Mouse (Mus musculus) cerebellum, adult (tissue): ENCODE results near the gene Coro7.

Experiments used
- ATAC-seq: cut with Nextera tagmentation; 2 replicates; pipeline ENCODE4 v1.9.2; 2017; ENCODE audit warnings: mild to moderate bottlenecking, moderate library complexity, mixed read lengths; ENCODE audit not compliant: insufficient number of reproducible peaks, low FRiP score, low TSS enrichment

Coro7 gene

GRCm38 (mm10) chr16:4627105-4627504 is 52.5 kb downstream of the Coro7 start:
- ATAC-seq = no peak

- ATAC-seq = peak; percentile 77
Observed at GRCm38 (mm10) chr16:4624481-4625110, 55.0 kb downstream of the Coro7 start, which contains the start of gene Pam16. Gene Pam16 (minus strand): TSS chr16:4624988.

- ATAC-seq = no peak
Observed at GRCm38 (mm10) chr16:4624074-4624473, 55.5 kb downstream of the Coro7 start.

- no peak for ATAC-seq
Observed at GRCm38 (mm10) chr16:4616829-4617228, 62.7 kb downstream of the Coro7 start.

- no peak for ATAC-seq
Observed at GRCm38 (mm10) chr16:4615297-4615696, 64.3 kb downstream of the Coro7 start.

GRCm38 (mm10) chr16:4614639-4615038 is 64.9 kb downstream of the Coro7 start:
- ATAC-seq = no peak

GRCm38 (mm10) chr16:4613736-4614135 is 65.8 kb downstream of the Coro7 start:
- no peak for ATAC-seq

- no peak for ATAC-seq
Observed at GRCm38 (mm10) chr16:4611676-4612075, 67.9 kb downstream of the Coro7 start.

- ATAC-seq = no peak
Observed at GRCm38 (mm10) chr16:4611193-4611592, 68.4 kb downstream of the Coro7 start.

GRCm38 (mm10) chr16:4608532-4609059 is 71.0 kb downstream of the Coro7 start:
- no peak for ATAC-seq

GRCm38 (mm10) chr16:4607818-4608531 is 71.6 kb downstream of the Coro7 start:
- ATAC-seq = peak; percentile 54; the same call in 1 of the 2 replicates

- ATAC-seq = 0 out of 2 replicates have a peak, but pooled peaks have one; percentile 7
Observed at GRCm38 (mm10) chr16:4606431-4607084, 73.0 kb downstream of the Coro7 start.

GRCm38 (mm10) chr16:4605514-4606131 is 74.0 kb downstream of the Coro7 start:
- no peak for ATAC-seq

- ATAC-seq = no peak
Observed at GRCm38 (mm10) chr16:4604293-4604837, 75.2 kb downstream of the Coro7 start.

GRCm38 (mm10) chr16:4603453-4603837 is 76.1 kb downstream of the Coro7 start:
- no peak for ATAC-seq

GRCm38 (mm10) chr16:4602766-4603452 is 76.7 kb downstream of the Coro7 start:
- ATAC-seq = no peak

GRCm38 (mm10) chr16:4602189-4602588 is 77.4 kb downstream of the Coro7 start:
- ATAC-seq = no peak

GRCm38 (mm10) chr16:4600701-4601310 is 78.8 kb downstream of the Coro7 start:
- no peak for ATAC-seq

GRCm38 (mm10) chr16:4599616-4600015 is 80.0 kb downstream of the Coro7 start:
- no peak for ATAC-seq
